Mouse (Mus musculus): ENCODE data around the gene Clmn. TPM values are rescaled to one million over a fixed set of nuclear protein-coding genes. Genes with fewer than 3 reads are reported as not detected.

Gene Clmn
- total RNA-seq, 2 experiments from 2014 or later, result 2.6 to 3.2 TPM

DNA sequence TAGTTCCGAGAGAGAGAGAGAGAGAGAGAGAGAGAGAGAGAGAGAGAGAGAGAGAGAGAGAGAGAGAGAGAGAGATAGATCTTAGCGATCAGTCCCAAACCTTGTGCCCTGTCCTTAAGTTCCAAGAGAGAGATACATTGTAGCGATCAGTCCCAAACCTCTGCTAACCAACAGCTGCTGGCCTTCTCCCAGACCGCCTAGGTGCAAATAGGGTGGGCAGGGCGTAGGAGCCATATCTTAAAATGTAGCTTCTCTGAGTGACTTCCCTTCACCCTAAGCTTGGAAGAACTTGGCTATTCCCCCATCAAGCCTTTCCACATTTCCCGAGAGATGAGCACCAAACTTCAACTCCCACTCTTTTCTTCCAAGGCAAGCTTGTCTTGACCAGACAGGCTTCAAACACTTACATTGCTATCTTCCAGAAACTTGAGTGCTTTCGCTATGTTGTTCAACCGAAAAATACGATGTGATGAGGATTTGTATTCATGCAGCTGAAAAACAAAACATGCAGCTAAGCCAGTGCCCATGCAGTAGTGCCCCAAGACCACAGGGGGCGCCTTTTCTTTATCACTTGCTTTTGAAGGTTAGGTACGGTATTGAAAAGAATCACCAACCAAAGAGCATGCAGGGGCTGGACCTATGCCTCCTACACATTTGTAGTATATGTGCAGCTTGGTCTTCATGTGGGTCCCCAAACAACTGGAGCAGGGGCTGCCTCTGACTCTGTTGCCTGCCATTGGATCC, 68.1 kb downstream of the Clmn start:
- Histone ChIP-seq H3K27ac (no peak overlapping the region), H3K4me3 (no peak overlapping the region)
- DNase-seq, result no peak
- intact Hi-C loops (cut with DNase I), result no loop called here
- TF ChIP-seq CTCF (IDR thresholded peaks at IDR 0.05), result peak; percentile 40; the same call in 1 of the 2 replicates

GRCm38 (mm10) chr12:104794957-104795356, 69.9 kb downstream of the Clmn start:
- intact Hi-C loops (cut with DNase I), result no loop called here
- Histone ChIP-seq H3K4me3 (no peak overlapping the region), H3K27ac (no peak overlapping the region)
- TF ChIP-seq CTCF (IDR thresholded peaks at IDR 0.05), result no peak
- no peak for DNase-seq

- intact Hi-C loops (cut with DNase I), result no loop called here
Observed at GRCm38 (mm10) chr12:104793486-104793885, 71.4 kb downstream of the Clmn start.

GRCm38 (mm10) chr12:104777603-104778002, 87.3 kb downstream of the Clmn start:
- intact Hi-C loops (cut with DNase I), result no loop called here
- TF ChIP-seq CTCF (IDR thresholded peaks at IDR 0.05), result no peak
- DNase-seq, result no peak

More at GRCm38 (mm10) chr12:104793486-104793885, 71.4 kb downstream of the Clmn start:
- Histone ChIP-seq H3K27ac (0 out of 2 replicates have a peak overlapping the region, but pooled peaks have one; percentile 16), H3K4me3 (no peak overlapping the region)
- TF ChIP-seq CTCF (IDR thresholded peaks at IDR 0.05), result no peak
- peak; percentile 73 for DNase-seq

DNA sequence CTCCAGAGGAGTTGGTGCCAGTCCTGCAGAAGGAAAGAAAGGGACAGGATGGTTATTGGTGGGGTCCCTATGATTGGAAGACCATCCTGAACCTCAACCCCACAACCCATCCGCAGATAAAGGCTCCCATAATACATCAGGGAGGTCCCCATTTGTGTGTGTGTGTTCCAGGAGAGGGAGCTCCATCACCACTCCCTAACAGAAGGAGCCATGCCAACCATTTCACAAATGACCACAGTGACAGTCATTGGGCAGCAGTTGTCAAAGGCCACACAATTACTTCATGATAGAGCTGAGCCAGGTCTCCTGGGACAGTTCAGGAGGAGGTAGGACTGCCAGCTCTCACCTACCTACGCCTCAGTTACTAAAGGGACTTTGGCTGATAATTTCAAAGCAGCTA, 92.9 kb downstream of the Clmn start:
- no peak overlapping the region for H3K27ac ChIP-seq
- TF ChIP-seq CTCF (IDR thresholded peaks at IDR 0.05), result peak; percentile 62
- intact Hi-C loops (cut with DNase I), result loop anchor here (2.0 kb wide), 1 partner anchor 167 kb away; no protein-coding TSS in a partner anchor
- no peak overlapping the region for H3K4me3 ChIP-seq
- peak; percentile 34 for DNase-seq

More at GRCm38 (mm10) chr12:104777603-104778002, 87.3 kb downstream of the Clmn start:
- H3K4me3 ChIP-seq, result no peak overlapping the region
- no peak overlapping the region for H3K27ac ChIP-seq

DNA sequence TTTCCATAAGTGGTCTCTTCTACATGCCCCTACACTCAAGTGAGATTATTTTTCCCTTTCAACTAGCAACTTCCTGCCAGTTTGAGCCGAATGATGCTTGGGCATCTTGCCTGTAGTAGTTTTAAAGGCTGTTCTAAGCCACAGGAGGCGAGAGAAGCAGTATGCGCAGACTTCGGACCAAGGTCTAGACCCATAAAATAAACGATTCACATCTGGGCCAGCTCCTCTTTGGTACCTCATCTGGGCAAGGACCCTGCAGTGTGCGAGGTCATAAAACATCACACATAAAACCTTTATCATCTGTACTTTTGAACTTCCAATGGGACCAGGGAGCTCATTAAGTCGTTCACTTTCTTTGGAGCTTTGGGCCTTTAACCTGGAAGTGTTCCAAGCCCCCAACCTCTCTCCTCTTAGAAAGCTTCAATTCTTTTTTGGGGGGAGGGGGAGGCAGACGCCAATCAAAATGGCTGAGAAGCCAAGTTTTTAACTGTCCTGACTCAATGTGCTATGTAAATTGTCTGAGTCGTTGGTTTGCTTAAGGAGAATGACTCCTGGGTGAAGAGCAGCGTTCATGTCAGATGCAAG, 95.6 kb downstream of the Clmn start:
- Histone ChIP-seq H3K27ac (no peak overlapping the region), H3K4me3 (no peak overlapping the region)
- no peak for DNase-seq
- TF ChIP-seq CTCF (IDR thresholded peaks at IDR 0.05), result no peak
- intact Hi-C loops (cut with DNase I), result no loop called here

DNA sequence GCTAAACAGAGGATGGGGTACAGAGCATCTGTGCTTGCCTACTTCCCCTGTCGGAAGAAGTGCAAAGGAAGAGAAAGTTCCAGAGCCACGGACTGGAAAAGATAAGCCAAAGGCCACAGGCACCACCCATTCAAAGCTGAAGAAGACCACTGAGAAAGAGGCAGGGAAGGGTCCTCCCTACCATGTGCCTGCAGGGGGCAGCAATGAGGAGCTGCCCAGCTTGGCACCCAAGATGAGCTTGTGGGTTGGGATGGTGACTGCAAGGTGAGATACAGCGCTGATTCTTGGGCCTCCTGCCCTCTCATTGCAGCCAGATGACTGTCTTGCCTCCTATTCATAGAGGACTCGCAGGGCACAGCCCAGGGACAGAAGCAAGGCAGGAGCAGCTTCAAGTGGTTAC, 97.7 kb downstream of the Clmn start:
- no peak for DNase-seq
- intact Hi-C loops (cut with DNase I), result no loop called here
- H3K27ac ChIP-seq, result no peak overlapping the region
- H3K4me3 ChIP-seq, result no peak overlapping the region
- peak; percentile 47 for TF ChIP-seq CTCF (IDR thresholded peaks at IDR 0.05)

DNA sequence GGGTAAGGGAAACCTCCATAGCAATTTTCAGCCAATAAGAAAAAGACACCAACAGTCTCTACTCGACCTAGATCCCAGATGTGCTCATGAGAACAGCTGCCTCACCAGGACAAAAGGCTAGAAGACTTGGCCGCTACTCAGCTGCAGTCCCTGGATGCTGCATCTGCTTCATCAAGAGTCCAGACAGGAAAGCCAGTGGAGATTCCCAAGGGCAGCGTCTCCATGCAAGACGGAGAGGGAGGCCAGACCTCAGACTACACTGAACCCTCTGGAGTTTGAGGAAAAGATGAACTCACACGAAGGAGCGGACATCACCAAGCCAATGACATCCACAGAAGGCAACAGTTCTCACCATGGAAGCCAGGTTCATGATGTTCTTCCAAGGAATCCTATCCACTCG, 99.1 kb downstream of the Clmn start:
- H3K27ac ChIP-seq, result peak overlapping the region; percentile 62
- DNase-seq, result peak; percentile 73
- intact Hi-C loops (cut with DNase I), result no loop called here
- H3K4me3 ChIP-seq, result no peak overlapping the region
- TF ChIP-seq CTCF (IDR thresholded peaks at IDR 0.05), result no peak

GRCm38 (mm10) chr12:104765116-104765515, 99.8 kb downstream of the Clmn start:
- no peak for DNase-seq
- no peak for TF ChIP-seq CTCF (IDR thresholded peaks at IDR 0.05)
- intact Hi-C loops (cut with DNase I), result no loop called here
- peak overlapping the region; percentile 62 for H3K27ac ChIP-seq
- H3K4me3 ChIP-seq, result no peak overlapping the region

DNA sequence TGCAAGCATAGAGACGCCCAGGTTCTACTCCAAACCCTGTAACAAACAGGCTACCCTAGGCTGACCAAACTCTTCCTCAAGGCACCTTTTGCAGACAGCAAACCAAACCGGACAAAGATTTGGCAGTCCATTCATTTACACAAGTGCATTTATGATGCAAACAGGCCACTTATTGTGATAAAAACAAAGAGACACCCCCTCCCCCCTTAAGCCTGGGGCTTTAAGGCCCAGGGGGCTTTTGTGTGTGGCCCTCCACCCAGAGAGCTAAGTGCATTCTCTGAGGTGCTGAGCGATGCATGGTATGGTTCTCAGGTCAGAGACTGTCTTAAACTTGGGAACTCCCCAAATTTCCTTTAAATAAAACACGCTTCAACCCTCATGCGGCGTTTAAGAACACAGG, 101.0 kb downstream of the Clmn start:
- no peak for DNase-seq
- no peak overlapping the region for H3K4me3 ChIP-seq
- intact Hi-C loops (cut with DNase I), result no loop called here
- no peak overlapping the region for H3K27ac ChIP-seq
- no peak for TF ChIP-seq CTCF (IDR thresholded peaks at IDR 0.05)

GRCm38 (mm10) chr12:104761411-104761810, 103.5 kb downstream of the Clmn start:
- no peak for DNase-seq
- intact Hi-C loops (cut with DNase I), result no loop called here
- no peak for TF ChIP-seq CTCF (IDR thresholded peaks at IDR 0.05)
- Histone ChIP-seq H3K4me3 (no peak overlapping the region), H3K27ac (no peak overlapping the region)

- intact Hi-C loops (cut with DNase I), result no loop called here
- Histone ChIP-seq H3K27ac (no peak overlapping the region), H3K4me3 (no peak overlapping the region)
- DNase-seq, result no peak
- TF ChIP-seq CTCF (IDR thresholded peaks at IDR 0.05), result no peak
Observed at GRCm38 (mm10) chr12:104758066-104758465, 106.8 kb downstream of the Clmn start.

DNA sequence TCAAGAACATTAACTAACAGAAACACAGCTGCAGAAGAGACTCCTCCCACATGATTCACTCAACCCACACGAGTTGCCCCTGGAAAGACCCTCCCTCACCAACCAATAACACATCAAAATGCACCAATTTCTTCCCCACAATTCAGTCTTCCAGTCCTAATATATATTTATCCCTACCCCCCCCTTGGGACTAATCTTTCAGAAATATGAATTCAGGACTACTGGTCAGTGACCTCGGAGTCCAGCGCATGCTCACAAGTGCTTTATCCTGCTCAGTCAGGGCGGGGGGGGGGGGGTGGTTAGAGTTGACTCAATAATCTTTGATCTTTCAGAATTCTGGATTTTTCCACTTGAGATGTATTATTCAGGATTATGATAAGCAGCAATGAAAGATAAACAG, 111.2 kb downstream of the Clmn start:
- no peak overlapping the region for H3K4me3 ChIP-seq
- DNase-seq, result no peak
- no peak overlapping the region for H3K27ac ChIP-seq
- intact Hi-C loops (cut with DNase I), result loop anchor here (5.0 kb wide), 1 partner anchor 64 kb away; no protein-coding TSS in a partner anchor
- no peak for TF ChIP-seq CTCF (IDR thresholded peaks at IDR 0.05)
